Mouse (Mus musculus) kidney, postnatal 25 days (tissue): ENCODE measurements around the gene Mgarp.
"Not testable (repeated sequence)": the region's sequence is repeated elsewhere in the genome, so short reads cannot be mapped to it uniquely, and the experiment has no call there.

Source experiments
- DNase-seq, 2 experiments: peaks; one replicate each; pipeline ENCODE4 v3.0.0; 2021; ENCODE audit warnings: mixed read lengths in 2 of 2

Mgarp gene

DNA sequence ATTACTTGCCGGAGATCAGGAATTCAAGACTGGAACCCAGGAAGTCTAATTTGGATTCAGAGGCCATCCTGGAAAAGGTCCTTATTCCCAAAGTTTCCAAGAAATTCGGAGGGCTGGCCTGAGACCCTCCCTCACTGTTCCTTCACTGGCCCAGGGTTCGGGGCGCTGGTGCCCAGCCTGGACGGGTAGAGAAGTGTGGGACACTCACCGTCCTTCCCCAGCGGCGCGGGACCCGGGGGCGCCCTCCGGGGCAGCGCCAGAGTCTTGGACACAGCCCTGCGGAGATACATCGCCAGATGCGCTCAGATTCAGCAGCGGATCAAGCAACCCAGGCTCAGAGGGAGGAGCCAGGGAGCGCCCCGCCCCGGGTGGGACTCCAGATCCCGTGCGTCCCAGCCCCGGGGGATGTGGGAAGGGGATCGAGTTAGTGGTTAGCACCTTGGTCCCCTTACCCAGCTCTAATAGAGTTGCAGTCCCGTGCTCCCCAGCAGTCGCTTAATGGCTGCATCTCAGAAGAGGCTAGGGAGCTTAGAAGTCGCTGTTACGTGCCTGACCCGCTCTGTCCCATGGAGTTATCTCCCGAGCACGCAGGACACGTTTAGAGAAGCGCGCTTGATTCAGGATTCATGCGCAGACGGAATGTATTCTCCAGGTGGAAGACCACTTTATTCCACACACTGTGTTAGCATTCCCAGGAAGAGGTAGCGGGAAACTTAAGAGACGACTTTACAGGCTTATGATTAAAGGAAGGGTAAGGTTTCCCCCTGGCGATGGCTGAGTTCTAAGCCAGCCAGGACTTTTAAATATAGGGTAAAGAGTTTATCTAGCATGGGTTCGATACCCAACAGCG is at the start of gene Mgarp:
Mgarp (minus strand) TSS at position 520 of the 850 bp plus-strand sequence.
- DNase-seq: peak; percentile 78 to 80

DNA sequence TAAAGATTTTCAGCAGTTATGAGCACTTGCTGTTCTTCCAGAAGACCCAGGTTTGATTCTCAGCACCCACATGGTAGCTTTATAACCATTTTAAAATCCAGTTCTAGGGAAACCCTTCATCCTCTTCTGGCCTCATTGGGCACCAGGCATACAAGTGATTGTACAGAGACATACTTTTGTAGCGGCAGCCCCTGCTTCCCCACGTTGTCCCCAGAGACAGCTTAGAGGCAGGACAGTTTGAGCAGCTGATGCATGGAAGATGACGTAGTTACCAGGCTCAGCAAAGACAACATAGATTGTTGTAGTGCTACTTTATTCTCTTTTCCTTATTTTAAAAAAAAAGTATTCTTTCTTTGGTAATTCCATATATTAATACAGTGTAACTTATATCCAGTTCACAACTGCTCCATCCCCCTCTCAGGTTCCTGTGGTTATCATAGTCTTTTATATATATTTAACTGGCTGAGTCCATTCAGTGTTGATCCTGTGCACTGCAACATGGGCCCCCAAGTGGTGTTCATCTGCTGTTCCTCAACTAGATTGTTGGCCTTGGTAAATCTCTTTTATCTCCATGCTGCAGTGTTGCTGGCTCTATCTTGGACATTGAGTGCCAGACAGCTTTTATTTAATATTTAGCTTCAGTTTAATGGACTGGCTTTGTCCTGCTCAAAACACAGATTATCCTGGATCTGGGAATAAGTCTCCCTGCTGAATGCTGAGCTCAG is 38.5 kb upstream of the Mgarp start:
- no peak for DNase-seq

DNA sequence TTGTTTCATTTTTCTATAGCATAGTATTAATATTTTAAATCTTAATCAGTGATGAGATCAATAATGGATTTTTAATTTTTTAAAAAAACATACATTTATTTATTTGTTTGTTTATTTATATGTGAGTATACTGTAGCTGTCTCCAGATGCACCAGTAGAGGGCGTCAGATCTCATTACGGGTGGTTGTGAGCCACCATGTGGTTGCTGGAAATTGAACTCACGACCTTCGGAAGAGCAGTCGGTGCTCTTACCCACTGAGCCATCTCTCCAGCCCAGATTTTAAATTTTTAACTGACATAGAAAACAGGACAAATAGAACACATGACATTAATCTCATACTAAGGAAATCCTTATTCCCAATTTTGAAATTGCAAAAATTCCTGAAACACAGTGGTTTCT is 37.8 kb upstream of the Mgarp start:
- not testable (repeated sequence) for DNase-seq

DNA sequence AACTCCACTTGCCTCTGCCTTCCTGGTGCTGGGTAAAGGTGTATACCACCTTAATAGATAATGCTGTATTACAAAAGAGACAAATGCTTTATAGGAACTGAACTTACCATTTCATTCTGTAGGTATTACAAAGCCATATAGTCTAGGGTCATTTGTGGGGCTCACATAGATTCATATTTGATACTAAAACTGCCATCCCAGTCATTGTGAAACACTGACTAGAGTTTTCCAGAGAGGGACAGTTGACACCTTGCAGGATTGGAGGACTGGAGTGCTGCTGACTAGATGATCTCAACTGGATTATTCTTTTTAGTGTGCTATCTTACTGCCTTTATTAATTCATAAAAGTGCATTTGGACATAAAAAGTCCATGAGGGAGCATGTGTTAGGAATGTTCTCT is 28.9 kb upstream of the Mgarp start:
- no peak for DNase-seq

DNA sequence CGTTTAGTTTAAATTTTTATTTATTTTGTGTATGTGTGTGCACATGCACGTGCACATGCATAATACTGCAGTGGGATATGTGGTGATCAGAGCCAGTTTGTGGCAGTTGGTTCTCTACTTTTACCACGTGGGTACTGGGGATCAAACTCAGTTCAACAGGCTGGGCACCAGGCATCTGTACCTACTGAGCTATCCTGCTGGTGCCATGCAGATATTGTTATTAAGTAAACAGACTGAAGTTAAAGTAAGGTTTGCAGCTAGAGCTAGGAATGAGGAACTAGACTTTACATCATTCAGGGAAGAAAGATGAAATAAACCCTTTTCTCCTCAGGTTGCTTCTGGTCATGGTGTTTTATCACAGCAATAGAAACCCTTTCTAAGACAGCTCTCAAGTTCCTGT is 25.4 kb upstream of the Mgarp start:
- no peak for DNase-seq

GRCm38 (mm10) chr3:51417966-51418365 is 21.4 kb upstream of the Mgarp start:
- DNase-seq: no peak

DNA sequence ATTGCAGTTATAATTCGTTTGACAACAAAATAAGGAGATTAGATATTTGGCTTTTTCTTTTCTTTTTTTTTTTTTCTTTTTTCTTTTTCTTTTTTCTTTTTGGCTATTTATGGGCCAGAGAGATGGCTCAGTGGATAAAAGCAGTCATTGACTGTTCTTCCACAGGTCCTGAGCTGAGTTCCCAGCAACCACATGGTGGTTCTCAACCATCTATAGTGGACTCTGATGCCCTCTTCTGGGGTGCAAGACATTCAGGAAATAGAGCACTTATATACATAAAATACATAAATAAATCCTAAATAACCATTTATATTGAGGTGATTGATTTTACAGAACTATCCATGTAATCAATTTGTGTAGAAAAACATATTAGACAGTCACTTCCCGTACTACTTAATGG is 20.9 kb upstream of the Mgarp start:
- no peak for DNase-seq

DNA sequence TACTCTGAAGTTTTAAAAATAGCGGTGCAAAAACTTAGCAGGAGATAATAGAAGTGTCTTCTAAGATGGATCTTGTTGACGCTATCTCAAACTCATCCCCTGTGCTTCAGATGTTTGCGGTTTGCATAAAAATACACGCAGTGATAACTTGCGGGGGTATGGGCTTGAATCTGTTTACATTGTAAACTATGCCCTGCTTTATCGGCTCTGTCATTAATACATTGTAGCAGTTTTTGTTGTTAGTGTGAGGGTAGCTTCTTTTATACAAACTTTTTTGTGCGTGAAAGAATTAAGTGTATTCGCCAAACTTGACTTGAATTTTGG is 20.6 kb upstream of the Mgarp start:
- no peak for DNase-seq

DNA sequence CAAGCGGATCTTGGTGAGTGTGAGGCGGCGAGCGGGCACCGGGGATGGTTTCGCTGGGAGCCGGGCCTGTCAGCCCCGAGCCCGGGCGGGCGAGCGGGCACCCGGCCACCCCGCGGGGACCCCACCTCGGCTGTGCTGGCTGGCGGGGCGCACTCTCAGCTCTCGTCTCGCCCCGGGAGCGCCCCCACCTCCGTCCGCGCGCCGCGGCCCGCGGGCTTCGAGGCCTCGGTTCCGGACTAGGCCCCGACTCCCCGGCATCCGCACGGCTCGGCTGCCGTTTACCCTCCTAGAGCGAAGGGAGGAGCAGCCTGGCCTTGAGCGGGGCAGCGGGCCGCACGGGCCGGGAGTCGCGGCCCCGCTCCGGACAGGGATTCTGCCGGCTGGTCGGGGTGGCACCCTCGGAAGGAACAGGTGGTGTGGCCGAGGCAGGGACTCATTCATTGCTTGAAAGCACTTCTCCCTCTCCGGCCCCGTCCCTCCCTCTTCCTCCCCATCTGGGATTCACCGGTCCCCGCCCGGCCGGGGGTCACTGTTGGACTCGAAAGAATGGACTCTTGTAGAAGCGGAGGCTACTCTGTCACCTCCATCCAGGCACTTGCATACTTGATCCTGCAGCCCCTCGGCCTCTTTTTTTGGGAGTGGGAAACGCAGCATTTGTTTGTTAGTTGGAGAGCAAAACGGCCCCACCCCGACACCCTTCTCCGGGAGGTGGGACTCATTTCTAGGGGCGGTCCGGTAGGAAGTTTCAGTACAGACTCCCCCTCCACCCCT is 20.0 kb upstream of the Mgarp start:
- DNase-seq: peak; percentile 49 to 73

DNA sequence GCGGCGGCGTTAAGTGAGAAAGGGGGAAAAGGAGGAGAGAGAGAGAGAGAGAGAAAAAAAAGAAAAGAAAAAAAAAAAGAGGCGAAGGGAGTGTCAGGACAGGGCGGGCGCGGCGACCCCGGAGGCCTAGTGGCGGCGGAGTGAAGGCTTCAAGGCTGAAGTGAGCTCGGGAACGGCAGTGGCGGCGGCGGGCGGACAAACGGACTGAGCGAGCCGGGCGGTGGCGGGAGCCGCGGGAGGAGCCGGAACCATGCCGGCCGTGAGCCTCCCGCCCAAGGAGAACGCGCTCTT is 19.5 kb upstream of the Mgarp start:
- DNase-seq: no peak

- DNase-seq: peak; percentile 95 to 98
These were observed 18.8 kb upstream of the Mgarp start, which contains the start of gene Naa15 for GRCm38 (mm10) chr3:51415098-51416072. Naa15 (plus strand) TSS chr3:51415148.

GRCm38 (mm10) chr3:51413276-51413675 is 16.7 kb upstream of the Mgarp start:
- peak in 1 of 2 experiments; percentile 8 for DNase-seq

DNA sequence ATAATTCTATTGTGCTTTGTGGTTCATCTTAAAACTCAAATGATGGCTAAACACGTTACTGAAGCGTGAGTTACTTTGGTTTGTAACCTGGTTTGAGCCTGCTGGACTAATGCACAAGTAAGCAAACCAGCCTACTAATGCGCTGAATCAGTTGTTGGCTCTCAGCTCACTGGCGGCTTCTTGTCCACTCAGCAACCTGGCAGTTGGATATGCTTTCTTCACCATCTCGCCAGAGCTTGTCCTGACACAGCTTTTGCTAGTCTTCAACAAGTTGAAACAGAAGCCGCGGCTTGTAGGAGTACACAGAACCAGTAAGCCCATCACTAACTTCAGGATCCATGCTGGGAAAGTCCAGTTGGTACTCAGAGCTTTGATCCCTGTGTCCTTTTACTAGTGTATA is 15.9 kb upstream of the Mgarp start:
- DNase-seq: peak; percentile 49 to 67

DNA sequence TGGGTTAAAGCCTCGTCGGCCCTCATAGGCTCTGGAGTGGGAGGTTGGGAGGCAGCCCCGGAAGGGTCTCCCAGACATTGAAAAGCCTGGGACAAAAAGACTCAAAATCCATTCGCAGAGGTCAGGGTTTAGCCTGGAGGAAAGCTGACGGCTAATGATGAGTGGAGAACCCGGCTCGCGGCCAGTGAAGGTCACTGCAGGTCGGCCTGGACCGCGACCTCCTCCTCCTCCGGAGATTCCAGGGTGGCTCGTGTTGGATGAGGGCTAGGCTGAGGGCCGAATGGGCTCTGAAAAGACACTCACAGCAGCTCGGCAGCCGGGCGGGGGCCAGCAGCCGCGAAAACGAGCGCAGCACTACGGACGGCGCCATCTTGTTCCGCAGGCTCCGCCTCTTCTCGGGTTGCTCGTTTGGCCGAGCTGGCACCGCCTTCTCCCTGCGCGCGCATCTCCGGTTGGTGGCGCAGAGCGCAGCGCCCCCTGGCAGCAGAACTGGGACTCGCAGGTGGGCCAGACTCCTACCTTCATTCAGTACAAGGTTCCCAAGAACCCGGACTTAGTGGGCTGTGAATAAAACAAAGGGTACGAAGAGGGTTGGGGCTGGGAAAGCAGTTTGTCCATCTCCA is 12.1 kb upstream of the Mgarp start, which contains the start of gene Ndufc1:
Ndufc1 (minus strand) TSS at position 428 of the 623 bp plus-strand sequence.
- DNase-seq: peak; percentile 96 to 99

GRCm38 (mm10) chr3:51407870-51408560 is 11.5 kb upstream of the Mgarp start:
- DNase-seq: peak in 1 of 2 experiments; percentile 12

DNA sequence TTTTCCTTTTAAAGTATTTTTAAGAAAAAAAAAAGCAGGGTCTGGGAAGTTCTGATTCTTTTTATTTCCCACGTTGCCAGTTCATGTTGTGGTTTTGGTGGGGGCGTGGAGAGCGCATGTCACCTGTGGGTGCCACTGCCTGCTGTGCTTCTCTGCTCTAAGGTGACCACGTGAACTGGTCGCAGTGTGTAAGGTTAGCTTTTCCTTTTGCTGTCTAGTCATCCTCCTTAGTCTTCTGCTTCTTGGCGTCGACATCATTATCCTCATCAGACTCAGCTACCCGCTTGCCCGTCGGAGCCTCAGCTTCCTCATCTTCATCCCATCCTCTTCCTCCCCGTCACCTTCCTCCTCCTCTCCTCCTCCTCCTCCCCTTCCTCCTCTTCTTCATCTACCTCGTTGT is 6.1 kb upstream of the Mgarp start:
- DNase-seq: no peak

GRCm38 (mm10) chr3:51402054-51402453 is 5.5 kb upstream of the Mgarp start:
- DNase-seq: not testable (repeated sequence)

DNA sequence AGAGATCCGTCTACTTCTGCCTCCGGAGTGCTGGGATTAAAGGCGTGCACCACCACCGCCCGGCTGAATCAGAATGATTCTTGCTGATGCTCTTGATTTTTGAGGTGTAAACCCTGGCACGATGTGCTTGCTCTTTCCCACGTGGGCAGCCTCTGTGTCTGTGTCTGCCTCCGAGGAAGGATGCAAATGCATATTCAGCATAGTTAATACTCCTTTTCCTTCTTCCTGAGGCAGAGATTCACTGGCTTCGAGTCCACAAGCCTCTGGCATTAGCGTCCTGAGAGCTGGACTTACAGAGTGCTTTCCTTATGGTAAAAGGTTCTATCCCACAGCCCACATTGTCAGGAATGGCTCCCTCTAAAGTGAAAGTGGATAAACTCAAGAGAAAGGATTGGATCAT is 4.1 kb upstream of the Mgarp start:
- DNase-seq: no peak

DNA sequence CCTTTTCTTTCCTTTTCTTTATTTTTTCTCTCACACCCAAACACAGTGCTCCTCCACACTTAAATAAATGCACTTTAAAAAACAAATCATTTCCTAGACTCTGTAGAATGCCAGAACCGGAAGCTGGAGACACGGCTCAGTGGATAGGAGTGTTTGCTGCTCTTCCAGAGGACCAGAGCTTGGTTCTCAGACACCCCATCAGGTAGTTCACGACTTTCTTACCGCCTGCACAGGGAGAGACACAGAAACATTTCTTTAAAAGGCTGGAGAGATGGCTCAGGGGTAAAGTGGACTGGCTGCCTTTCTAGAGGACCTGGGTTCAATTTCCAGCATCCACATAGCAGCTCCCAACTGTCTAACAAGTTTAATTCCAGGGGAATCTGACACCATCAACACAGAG is 3.0 kb upstream of the Mgarp start:
- no peak for DNase-seq

DNA sequence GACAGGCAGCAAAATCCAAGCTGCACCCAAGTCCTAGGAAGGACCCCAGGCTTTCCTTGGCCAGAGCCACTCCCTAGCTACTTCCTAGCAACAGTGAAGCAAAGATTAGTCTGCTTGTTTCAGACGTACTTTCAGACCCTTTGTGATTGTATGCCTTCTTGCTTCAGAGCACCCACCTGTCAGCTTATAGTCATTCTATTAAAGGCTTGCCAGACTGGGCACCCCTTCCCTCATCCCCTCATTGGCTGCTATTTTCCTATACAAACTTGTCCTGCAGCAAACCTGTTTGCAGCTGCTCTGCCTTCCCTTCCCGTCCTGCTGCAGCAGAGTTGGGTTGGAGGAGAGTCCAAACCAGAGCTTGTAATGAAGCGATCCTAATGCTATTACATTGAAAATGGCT is 2.1 kb upstream of the Mgarp start:
- DNase-seq: no peak

- no peak for DNase-seq
These were observed 1.3 kb upstream of the Mgarp start for GRCm38 (mm10) chr3:51397700-51398299.
